Mouse (Mus musculus) embryonic facial prominence, embryonic 11.5 days (tissue): ENCODE results near the gene Prdx5. TPM values are rescaled to one million over a fixed set of nuclear protein-coding genes. Genes with fewer than 3 reads are reported as not detected.

ENCODE experiments used
- ATAC-seq: fragments of 200-750 bp; cut with Nextera tagmentation; replicated peaks from 2 replicates; pipeline ENCODE4 v1.8.0; 2017; ENCODE audit warnings: low read depth; ENCODE audit not compliant: insufficient number of reproducible peaks, low FRiP score, low TSS enrichment
- DNase-seq: peaks from one replicate; pipeline ENCODE4 v3.0.0-alpha.2; 2015; ENCODE audit warnings: low spot score
- H3K27ac ChIP-seq: fragments of 300-500 bp; sonication (generic); replicated peaks from 2 replicates; pipeline ENCODE4 v1.5.1; 2014; ENCODE audit warnings: mild to moderate bottlenecking, low read depth, low read length, control low read depth
- H3K27me3 ChIP-seq: fragments of 300-500 bp; sonication (generic); 2 replicates; pipeline ENCODE4 v1.6.1; 2014; ENCODE audit warnings: mild to moderate bottlenecking, low read length, moderate library complexity, mixed read lengths; ENCODE audit not compliant: control insufficient read depth, insufficient read depth
- H3K36me3 ChIP-seq: fragments of 300-500 bp; sonication (generic); replicated peaks from 2 replicates; pipeline ENCODE4 v1.6.1; 2014; ENCODE audit warnings: low read depth, mild to moderate bottlenecking, low read length, moderate library complexity, mixed read lengths; ENCODE audit not compliant: control insufficient read depth, insufficient read depth
- H3K4me1 ChIP-seq: fragments of 300-500 bp; sonication (generic); 2 replicates; pipeline ENCODE4 v1.6.1; 2014; ENCODE audit warnings: low read length, mixed read lengths; ENCODE audit not compliant: control insufficient read depth, insufficient read depth
- H3K4me2 ChIP-seq: fragments of 300-500 bp; sonication (generic); 2 replicates; pipeline ENCODE4 v1.6.1; 2014; ENCODE audit warnings: low read depth, mild to moderate bottlenecking, control low read depth, low read length, moderate library complexity
- H3K4me3 ChIP-seq: fragments of 300-500 bp; sonication (generic); 2 replicates; pipeline ENCODE4 v1.5.1; 2014; ENCODE audit warnings: low read depth, low read length, control low read depth
- H3K9ac ChIP-seq: fragments of 300-500 bp; sonication (generic); replicated peaks from 2 replicates; pipeline ENCODE4 v1.6.1; 2014; ENCODE audit warnings: mild to moderate bottlenecking, control low read depth, low read length
- H3K9me3 ChIP-seq: fragments of 300-500 bp; sonication (generic); replicated peaks from 2 replicates; pipeline ENCODE4 v1.6.1; 2016; ENCODE audit warnings: mild to moderate bottlenecking, low read length, inconsistent platforms, mixed read lengths; ENCODE audit not compliant: control insufficient read depth
- WGBS: fragments of 180-500 bp; shearing (Covaris S2); extraction: QIAGEN DNeasy Blood & Tissue Kit; methylation state at CpG from one replicate; pipeline ENCODE4 v1.1.7; 2014; 5-methylcytosine and 5-hydroxymethylcytosine counted together
- polyA plus RNA-seq: library from polyadenylated mRNA; unstranded; fragments of >200 nt; fragmentation: Nextera tagmentation; extraction: Ambion mirVana; gene quantifications from 2 replicates; pipeline ENCODE4 v1.2.1, GENCODE M21; 2014

The Prdx5 gene
- polyA plus RNA-seq, 1 experiment from 2014 or later, result 110 TPM

- Histone ChIP-seq H3K4me1 (peaks cover 6% of the 10 kb centered on the region; the same call in 1 of the 2 replicates), H3K4me3 (no peak overlapping the region), H3K27ac (no peak overlapping the region), H3K4me2 (no peak overlapping the region), H3K9ac (no peak overlapping the region), H3K9me3 (no peaks in the 10 kb centered on the region), H3K36me3 (no peaks in the 10 kb centered on the region), H3K27me3 (peaks cover 11% of the 10 kb centered on the region)
- DNase-seq (no peak), ATAC-seq (no peak)
Measured at GRCm38 (mm10) chr19:6919431-6919830, 9.5 kb upstream of the Prdx5 start.

DNA sequence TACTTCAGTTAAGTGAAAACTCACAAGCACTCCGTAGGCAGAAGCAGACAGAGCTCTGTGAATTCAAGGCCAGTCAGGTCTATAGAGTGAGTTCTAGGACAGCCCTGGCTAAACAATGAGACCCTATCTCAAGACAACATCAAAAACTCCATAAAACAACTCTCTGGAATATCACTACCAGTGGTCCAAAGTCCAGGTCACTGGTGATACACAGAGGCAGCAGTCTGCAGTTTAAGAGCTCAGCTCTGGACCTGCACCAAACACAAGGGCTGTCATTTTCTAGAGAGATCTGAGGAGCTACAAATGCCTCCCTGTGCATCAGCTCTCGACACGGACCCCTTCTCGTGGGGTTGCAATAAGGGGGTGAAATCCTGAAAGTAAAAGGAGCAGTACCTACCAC lies 8.4 kb upstream of the Prdx5 start:
- 91% methylated on average over 4 of the region's 4 CpGs for WGBS

GRCm38 (mm10) chr19:6916496-6916895 lies 6.6 kb upstream of the Prdx5 start:
- Histone ChIP-seq H3K27me3 (no peaks in the 10 kb centered on the region), H3K27ac (no peak overlapping the region), H3K4me2 (no peak overlapping the region), H3K4me3 (no peak overlapping the region), H3K36me3 (peaks cover 10% of the 10 kb centered on the region), H3K9me3 (no peaks in the 10 kb centered on the region), H3K9ac (no peak overlapping the region), H3K4me1 (peaks cover 6% of the 10 kb centered on the region; the same call in 1 of the 2 replicates)
- no peak for ATAC-seq
- no peak for DNase-seq
- 88% methylated on average over 4 of the region's 4 CpGs for WGBS

More for the DNA sequence above, 8.4 kb upstream of the Prdx5 start:
- Histone ChIP-seq H3K9me3 (no peaks in the 10 kb centered on the region), H3K27me3 (peaks cover 6% of the 10 kb centered on the region), H3K4me3 (no peak overlapping the region), H3K36me3 (peaks cover 4% of the 10 kb centered on the region), H3K4me2 (no peak overlapping the region), H3K4me1 (peaks cover 6% of the 10 kb centered on the region; the same call in 1 of the 2 replicates), H3K9ac (no peak overlapping the region), H3K27ac (no peak overlapping the region)
- no peak for ATAC-seq
- no peak for DNase-seq

GRCm38 (mm10) chr19:6915276-6915675 lies 5.4 kb upstream of the Prdx5 start:
- ATAC-seq (no peak), DNase-seq (no peak)
- H3K4me2 ChIP-seq, result no peak overlapping the region
- no peaks in the 10 kb centered on the region for H3K9me3 ChIP-seq
- no peak overlapping the region for H3K27ac ChIP-seq
- H3K27me3 ChIP-seq, result no peaks in the 10 kb centered on the region
- peaks cover 15% of the 10 kb centered on the region for H3K36me3 ChIP-seq
- peaks cover 6% of the 10 kb centered on the region for H3K4me1 ChIP-seq
- H3K9ac ChIP-seq, result no peak overlapping the region
- H3K4me3 ChIP-seq, result no peak overlapping the region
- 80% methylated on average over 4 of the region's 4 CpGs for WGBS

- ATAC-seq, result no peak
- H3K9ac ChIP-seq, result no peak overlapping the region
- H3K4me2 ChIP-seq, result no peak overlapping the region
- H3K9me3 ChIP-seq, result no peaks in the 10 kb centered on the region
- DNase-seq, result no peak
- H3K27me3 ChIP-seq, result no peaks in the 10 kb centered on the region
- 90% methylated on average over 9 of the region's 9 CpGs for WGBS
- peaks cover 5% of the 10 kb centered on the region for H3K4me1 ChIP-seq
- no peak overlapping the region for H3K27ac ChIP-seq
- H3K4me3 ChIP-seq, result no peak overlapping the region
- peaks cover 15% of the 10 kb centered on the region for H3K36me3 ChIP-seq
Measured at GRCm38 (mm10) chr19:6914540-6914939, 4.6 kb upstream of the Prdx5 start.

- 0 out of 2 replicates have a peak overlapping the region, but pooled peaks have one; percentile 6 for H3K9ac ChIP-seq
- H3K9me3 ChIP-seq, result no peaks in the 10 kb centered on the region
- no peak overlapping the region for H3K4me3 ChIP-seq
- H3K4me1 ChIP-seq, result peaks cover 5% of the 10 kb centered on the region
- ATAC-seq, result no peak
- no peak overlapping the region for H3K27ac ChIP-seq
- no peak overlapping the region; the same call in 1 of the 2 replicates for H3K4me2 ChIP-seq
- 82% methylated on average over 11 of the region's 11 CpGs for WGBS
- no peak for DNase-seq
- H3K36me3 ChIP-seq, result peaks cover 15% of the 10 kb centered on the region
- H3K27me3 ChIP-seq, result no peaks in the 10 kb centered on the region
Measured at GRCm38 (mm10) chr19:6913991-6914390, 4.1 kb upstream of the Prdx5 start.

DNA sequence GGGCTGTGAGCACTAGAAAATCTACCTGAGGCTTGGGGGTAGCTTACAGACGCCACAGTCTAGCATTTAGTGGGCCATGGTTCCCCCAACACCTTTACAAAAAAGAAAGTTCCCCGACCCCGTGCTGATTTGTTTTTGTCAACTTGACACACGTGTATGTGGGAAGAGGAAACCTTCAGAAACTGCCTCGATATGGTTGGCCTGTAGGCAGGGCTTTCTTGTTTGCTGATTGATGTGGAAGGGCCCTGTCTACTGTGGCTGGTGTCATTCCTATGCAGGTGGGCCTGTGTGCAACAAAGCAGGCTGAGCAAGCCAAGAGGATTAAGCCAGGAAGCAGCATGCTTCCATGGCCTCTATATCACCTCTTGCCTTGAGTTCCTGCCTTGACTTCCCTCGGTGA lies 3.1 kb upstream of the Prdx5 start:
- no peak overlapping the region for H3K4me2 ChIP-seq
- peaks cover 5% of the 10 kb centered on the region for H3K4me1 ChIP-seq
- no peak overlapping the region for H3K4me3 ChIP-seq
- 86% methylated on average over 6 of the region's 6 CpGs for WGBS
- no peak overlapping the region for H3K9ac ChIP-seq
- ATAC-seq (no peak), DNase-seq (no peak)
- peaks cover 15% of the 10 kb centered on the region for H3K36me3 ChIP-seq
- no peaks in the 10 kb centered on the region for H3K27me3 ChIP-seq
- no peak overlapping the region for H3K27ac ChIP-seq
- H3K9me3 ChIP-seq, result no peaks in the 10 kb centered on the region

- H3K4me3 ChIP-seq, result no peak overlapping the region
- 95% methylated on average over 15 of the region's 15 CpGs for WGBS
- H3K9me3 ChIP-seq, result no peaks in the 10 kb centered on the region
- H3K27ac ChIP-seq, result no peak overlapping the region
- peaks cover 5% of the 10 kb centered on the region for H3K4me1 ChIP-seq
- DNase-seq, result no peak
- H3K9ac ChIP-seq, result no peak overlapping the region
- H3K27me3 ChIP-seq, result no peaks in the 10 kb centered on the region
- ATAC-seq, result no peak
- no peak overlapping the region for H3K4me2 ChIP-seq
- peaks cover 15% of the 10 kb centered on the region for H3K36me3 ChIP-seq
Measured at GRCm38 (mm10) chr19:6912205-6912970, 2.5 kb upstream of the Prdx5 start.
